Mouse (Mus musculus) macrophage (primary cell): ENCODE measurements around the gene Il17re. TPM values are rescaled to one million over a fixed set of nuclear protein-coding genes. Genes with fewer than 3 reads are reported as not detected.

ENCODE experiments used
- H3K27ac ChIP-seq: fragments of 350-480 bp; formaldehyde crosslinking; 2 replicates; pipeline ENCODE4 v1.9.0; 2021
- H3K36me3 ChIP-seq: fragments of 350-480 bp; formaldehyde crosslinking; 2 replicates; pipeline ENCODE4 v1.9.0; 2021; ENCODE audit errors: inconsistent target
- H3K4me3 ChIP-seq: fragments of 350-480 bp; formaldehyde crosslinking; 2 replicates; pipeline ENCODE4 v1.9.0; 2021; ENCODE audit errors: inconsistent target
- H3K79me2 ChIP-seq: fragments of 350-480 bp; formaldehyde crosslinking; 2 replicates; pipeline ENCODE4 v1.9.0; 2021; ENCODE audit errors: inconsistent target
- WGBS: methylation state at CpG from one replicate; pipeline ENCODE4 v1.1.7; 2026; ENCODE audit warnings: inconsistent platforms; ENCODE audit not compliant: missing documents; 5-methylcytosine and 5-hydroxymethylcytosine counted together
- polyA plus RNA-seq: library from polyadenylated mRNA; stranded (reverse); fragments of 250-400 nt; gene quantifications from 3 replicates; pipeline ENCODE4 v1.2.4, GENCODE M21; 2018; ENCODE audit warnings: inconsistent platforms

Il17re gene
- polyA plus RNA-seq, 1 experiment from 2014 or later, result not detected

GRCm38 (mm10) chr6:113517434-113518080 lies 59.3 kb downstream of the Il17re start:
- no peaks in the 10 kb centered on the region for H3K79me2 ChIP-seq
- no peak overlapping the region for H3K27ac ChIP-seq
- WGBS, result 22% methylated on average over 8 of the region's 8 CpGs
- no peak overlapping the region for H3K4me3 ChIP-seq
- H3K36me3 ChIP-seq, result peaks cover 83% of the 10 kb centered on the region

Other genes with a start within 250 kb of the Il17re start
- gene Mtmr14, start 220.6 kb upstream of the Il17re start, polyA plus RNA-seq, result 17.8 to 43.7 TPM (median 23.3 TPM) in 3 replicates
- not detected in 3 replicates for gene Cpne9, start 176.2 kb upstream of the Il17re start, polyA plus RNA-seq
- gene Brpf1, start 151.3 kb upstream of the Il17re start, polyA plus RNA-seq, result 24.0 to 33.8 TPM (median 28.7 TPM) in 3 replicates
- gene Ogg1, start 131.5 kb upstream of the Il17re start, polyA plus RNA-seq, result 5.2 to 11.7 TPM (median 7.6 TPM) in 3 replicates
- 148 to 193 TPM (median 166 TPM) in 3 replicates for gene Camk1, start 114.5 kb upstream of the Il17re start, polyA plus RNA-seq
- gene Tada3, start 80.6 kb upstream of the Il17re start, polyA plus RNA-seq, result 21.8 to 25.0 TPM (median 22.9 TPM) in 3 replicates
- gene Arpc4, start 80.4 kb upstream of the Il17re start, polyA plus RNA-seq, result 315 to 508 TPM (median 391 TPM) in 3 replicates
- 1.8 to 6.3 TPM (median 3.5 TPM) in 3 replicates for gene Ttll3, start 69.2 kb upstream of the Il17re start, polyA plus RNA-seq
- gene Rpusd3, start 39.1 kb upstream of the Il17re start, polyA plus RNA-seq, result 1.5 to 5.0 TPM (median 4.2 TPM) in 3 replicates
- gene Cidec, start 22.7 kb upstream of the Il17re start, polyA plus RNA-seq, result not detected in 3 replicates
- 14.3 to 38.5 TPM (median 29.7 TPM) in 3 replicates for gene Jagn1, start 15.9 kb upstream of the Il17re start, polyA plus RNA-seq
- not detected in 3 replicates for gene Il17rc, start 12.9 kb downstream of the Il17re start, polyA plus RNA-seq
- 14.8 to 22.0 TPM (median 17.8 TPM) in 3 replicates for gene Creld1, start 24.8 kb downstream of the Il17re start, polyA plus RNA-seq
- not detected in 3 replicates for gene Prrt3, start 43.4 kb downstream of the Il17re start, polyA plus RNA-seq
- 82.1 to 91.7 TPM (median 91.0 TPM) in 3 replicates for gene Emc3, start 73.2 kb downstream of the Il17re start, polyA plus RNA-seq
- gene Fancd2, start 73.2 kb downstream of the Il17re start, polyA plus RNA-seq, result 0.21 to 2.5 TPM (median 0.72 TPM) in 3 replicates
- gene Fancd2os, start 142.2 kb downstream of the Il17re start, polyA plus RNA-seq, result not detected in 3 replicates
- gene Brk1, start 146.3 kb downstream of the Il17re start, polyA plus RNA-seq, result 119 to 193 TPM (median 182 TPM) in 3 replicates
- gene Vhl, start 165.5 kb downstream of the Il17re start, polyA plus RNA-seq, result 9.9 to 17.1 TPM (median 13.7 TPM) in 3 replicates
- gene Irak2, start 180.0 kb downstream of the Il17re start, polyA plus RNA-seq, result 37.2 to 60.7 TPM (median 44.6 TPM) in 3 replicates
- gene Tatdn2, start 238.6 kb downstream of the Il17re start, polyA plus RNA-seq, result 31.1 to 76.3 TPM (median 53.5 TPM) in 3 replicates